Mouse (Mus musculus) left cerebral cortex, postnatal 36 days (tissue): ENCODE data around the gene Ppp3ca. TPM values are rescaled to one million over a fixed set of nuclear protein-coding genes. Genes with fewer than 3 reads are reported as not detected.
"Not testable (repeated sequence)": the region's sequence is repeated elsewhere in the genome, so short reads cannot be mapped to it uniquely, and the experiment has no call there.

Source experiments
- DNase-seq, 2 experiments: peaks; one replicate each; pipeline ENCODE4 v3.0.0; 2021 to 2022; ENCODE audit warnings: low spot score in 2 of 2, mixed read lengths in 1 of 2
- intact Hi-C: fragments of 180-260 bp; cut with DNase I; formaldehyde crosslinking; loops from one replicate; pipeline ENCODE4 v1.15.1; 2025
- total RNA-seq, 2 experiments: library from RNA; stranded (reverse); gene quantifications; 2 replicates each; pipeline ENCODE4 v1.2.3; 2021

Gene Ppp3ca
- total RNA-seq, 2 experiments from 2014 or later = 853 to 913 TPM

DNA sequence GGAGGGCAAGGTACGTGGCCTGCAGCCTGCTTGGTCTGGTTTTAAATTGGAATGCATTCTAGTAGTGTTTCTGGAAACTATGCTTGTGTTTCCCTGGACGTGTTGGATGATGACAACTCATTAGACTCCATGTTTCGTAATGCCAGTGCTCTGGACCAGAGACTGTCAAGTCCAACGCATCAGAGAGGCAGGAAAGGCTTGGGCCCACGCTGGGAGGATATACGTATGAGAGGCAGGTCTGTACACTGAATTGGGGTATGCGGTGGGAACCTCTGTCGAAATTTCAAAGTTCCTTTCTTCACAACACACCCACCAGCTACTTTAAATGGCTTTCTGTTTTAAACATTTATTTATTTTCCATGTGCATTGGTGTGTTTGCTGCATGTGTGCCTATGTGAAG is 12.3 kb downstream of the Ppp3ca start:
- intact Hi-C loops = no loop called here
- no peak for DNase-seq

DNA sequence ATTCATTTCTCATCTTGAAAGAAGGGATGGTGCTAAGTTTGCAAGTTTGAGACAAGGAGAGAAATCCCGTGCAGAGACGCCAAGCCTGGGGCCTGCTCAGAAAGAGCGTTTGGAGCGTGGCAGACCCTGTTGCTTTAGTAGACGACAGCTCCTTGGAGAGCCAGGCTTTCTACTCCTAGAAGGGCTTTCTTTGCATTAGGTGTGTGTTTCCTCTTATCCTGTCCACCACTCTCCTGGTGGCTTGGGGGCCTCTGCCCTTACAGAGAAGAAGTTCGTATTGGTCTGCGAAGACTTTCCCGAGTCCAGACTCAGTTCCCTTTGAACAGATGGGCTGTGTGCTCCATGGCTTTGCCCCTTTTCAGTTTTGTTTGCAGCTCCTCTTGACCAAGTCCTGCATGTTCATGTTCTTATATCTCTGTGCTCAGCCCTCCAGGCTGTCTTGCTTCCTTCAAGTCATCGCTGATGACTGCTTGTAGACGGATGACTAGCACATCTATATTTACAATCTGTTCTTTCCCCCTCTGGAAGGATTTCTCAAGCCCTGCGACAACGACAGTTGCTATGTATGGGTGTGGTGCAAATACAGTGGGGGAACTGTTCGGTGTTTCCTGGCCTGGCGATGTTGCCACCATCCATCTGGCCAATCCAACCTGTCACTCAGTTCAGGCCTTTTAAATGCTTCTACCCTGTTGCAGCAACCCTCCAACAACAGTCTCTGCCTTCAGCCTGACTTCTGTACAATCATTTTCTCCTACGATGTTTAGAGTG is 14.5 kb downstream of the Ppp3ca start:
- no peak for DNase-seq
- intact Hi-C loops = no loop called here

- DNase-seq = no peak
- intact Hi-C loops = no loop called here
Measured at GRCm38 (mm10) chr3:136686429-136686828, 16.5 kb downstream of the Ppp3ca start.

DNA sequence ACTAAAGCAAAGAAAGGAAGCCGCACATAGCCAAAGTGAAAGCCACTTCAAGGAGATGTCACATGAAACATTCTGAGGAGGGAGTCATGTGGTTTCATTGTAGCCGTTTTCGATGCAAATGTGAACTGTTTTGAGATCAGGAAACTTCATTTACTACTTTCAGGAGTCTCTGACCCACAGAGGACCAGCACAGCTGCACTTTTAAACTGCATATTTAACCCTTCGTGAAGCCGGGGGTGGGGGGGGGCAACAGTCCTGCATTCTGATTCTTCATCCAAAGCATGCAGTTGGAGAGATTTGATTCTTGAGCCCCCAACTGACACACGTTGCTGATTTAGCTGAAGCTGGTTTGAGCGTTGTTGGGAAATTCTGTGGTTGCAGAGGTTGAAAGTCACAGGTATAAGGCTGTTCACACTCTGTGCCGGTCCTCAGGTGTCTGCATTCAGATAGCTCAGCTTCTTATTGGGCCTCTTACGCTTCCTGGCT is 18.2 kb downstream of the Ppp3ca start:
- intact Hi-C loops = no loop called here

GRCm38 (mm10) chr3:136689793-136690543 is 20.0 kb downstream of the Ppp3ca start:
- intact Hi-C loops = no loop called here

More for the DNA sequence above, 18.2 kb downstream of the Ppp3ca start:
- no peak for DNase-seq

DNA sequence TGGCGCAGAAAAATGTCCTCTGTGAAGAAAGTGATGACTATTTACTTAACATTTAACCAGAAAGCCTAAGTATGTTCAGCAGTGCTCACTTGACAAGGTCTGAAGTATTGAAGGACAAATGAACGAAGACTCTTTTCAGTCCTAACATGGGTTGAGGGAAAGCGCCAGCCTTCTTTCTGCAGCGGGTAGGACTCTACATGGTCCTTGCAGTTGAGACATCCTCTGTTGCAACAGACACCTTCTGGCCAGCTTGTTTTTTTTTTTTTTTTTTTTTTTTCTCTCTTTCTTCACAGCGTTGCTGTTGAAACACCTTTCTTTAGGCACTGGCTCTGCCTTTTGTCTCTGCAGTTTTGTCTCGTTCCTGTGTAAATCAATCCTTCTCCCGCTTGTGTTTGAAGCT is 22.1 kb downstream of the Ppp3ca start:
- intact Hi-C loops = no loop called here
- DNase-seq = no peak

More at GRCm38 (mm10) chr3:136689793-136690543, 20.0 kb downstream of the Ppp3ca start:
- peak in 1 of 2 experiments; percentile 3 for DNase-seq

- no peak for DNase-seq
- intact Hi-C loops = no loop called here
Measured at GRCm38 (mm10) chr3:136693547-136693946, 23.6 kb downstream of the Ppp3ca start.

DNA sequence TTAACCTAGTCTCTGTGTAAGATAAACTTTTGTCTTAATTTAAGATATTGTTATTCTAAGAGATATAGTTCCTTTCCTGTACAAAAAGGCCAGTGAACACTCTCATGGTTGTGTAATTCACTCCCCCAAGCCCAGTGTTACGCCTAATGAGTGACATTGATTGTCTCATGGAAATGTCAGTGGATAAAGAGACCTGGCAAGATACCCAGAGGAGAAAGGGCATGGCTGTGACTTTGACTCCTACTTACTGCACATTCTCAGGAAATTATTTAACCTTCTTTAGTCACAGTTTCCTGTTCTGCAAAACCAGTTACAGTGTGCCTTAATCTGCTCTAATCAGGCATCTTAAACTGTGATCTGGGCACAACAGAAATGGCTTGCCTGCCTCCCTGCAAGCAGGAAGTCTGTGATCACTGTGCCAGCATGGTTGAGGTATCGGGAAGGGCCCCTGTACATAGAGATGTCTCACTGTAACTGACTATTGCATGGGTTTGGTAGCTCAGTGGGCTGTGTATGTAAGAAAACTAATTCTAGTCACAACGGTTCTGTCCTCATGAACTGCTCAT is 27.8 kb downstream of the Ppp3ca start:
- intact Hi-C loops = no loop called here

GRCm38 (mm10) chr3:136699711-136700110 is 29.8 kb downstream of the Ppp3ca start:
- intact Hi-C loops, DNase-seq: not testable (repeated sequence)

More for the DNA sequence above, 27.8 kb downstream of the Ppp3ca start:
- DNase-seq = no peak

GRCm38 (mm10) chr3:136700447-136701009 is 30.6 kb downstream of the Ppp3ca start:
- DNase-seq = no peak
- intact Hi-C loops = no loop called here

DNA sequence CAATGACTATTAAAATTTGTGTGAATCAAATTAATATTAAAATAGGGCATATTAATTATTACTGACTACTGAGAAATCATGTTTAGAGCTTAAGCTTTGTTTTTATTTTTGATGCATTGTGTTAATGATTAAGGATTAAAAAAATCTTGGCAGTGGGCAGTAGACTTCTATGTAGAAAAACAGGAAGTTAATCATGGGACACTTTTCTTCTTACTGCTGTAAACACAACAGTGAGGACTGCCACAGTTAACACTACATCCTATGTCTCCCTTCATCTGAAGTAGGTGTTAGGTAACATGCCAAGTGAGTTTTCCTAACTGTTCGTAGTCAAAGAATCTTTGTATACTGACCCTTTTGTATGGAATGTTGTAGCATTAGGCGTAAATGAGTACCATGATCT is 32.9 kb downstream of the Ppp3ca start:
- intact Hi-C loops = no loop called here
- no peak for DNase-seq

- no peak for DNase-seq
- intact Hi-C loops = no loop called here
Measured at GRCm38 (mm10) chr3:136704515-136705247, 34.8 kb downstream of the Ppp3ca start.

DNA sequence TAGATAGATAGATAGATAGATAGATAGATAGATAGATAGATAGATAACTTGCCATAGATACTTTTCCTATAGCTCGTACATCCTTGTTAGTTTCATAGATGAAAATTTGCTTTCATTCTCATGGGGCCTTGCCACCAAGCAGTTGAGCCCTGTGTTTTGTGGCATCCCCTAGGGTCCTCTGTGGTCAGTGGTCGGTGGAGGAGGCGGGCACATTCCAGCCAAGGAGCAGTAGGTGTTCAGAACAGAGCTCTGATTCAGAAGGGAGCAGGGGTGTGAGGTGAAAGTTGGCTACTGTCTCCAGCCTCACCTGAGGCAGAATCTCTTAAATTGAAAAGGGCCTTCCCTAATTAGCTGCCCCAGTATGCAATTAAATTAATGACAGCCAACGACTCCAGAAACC is 36.1 kb downstream of the Ppp3ca start:
- intact Hi-C loops = no loop called here
- no peak for DNase-seq

GRCm38 (mm10) chr3:136706771-136707170 is 36.8 kb downstream of the Ppp3ca start:
- intact Hi-C loops = no loop called here
- no peak for DNase-seq

GRCm38 (mm10) chr3:136707222-136708019 is 37.5 kb downstream of the Ppp3ca start:
- no peak for DNase-seq
- intact Hi-C loops = no loop called here

DNA sequence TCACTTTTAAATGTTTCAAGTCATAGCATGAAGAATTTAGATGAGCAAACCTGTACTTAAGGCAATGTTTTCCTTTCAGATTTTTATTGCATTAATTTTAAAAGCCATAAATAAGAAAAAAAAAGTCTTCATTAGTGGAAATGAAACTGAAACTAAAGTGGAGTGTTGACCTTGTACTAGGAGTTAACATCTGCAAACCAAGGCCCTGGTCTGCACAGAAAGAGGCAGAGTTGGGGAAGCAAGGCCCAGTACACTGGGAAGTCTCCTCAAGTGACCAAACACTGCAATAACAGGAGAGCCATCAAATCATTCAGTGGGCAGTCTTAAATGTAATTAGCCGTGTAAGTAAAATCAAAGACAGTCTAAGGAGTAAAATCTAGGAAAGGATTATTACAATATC is 38.3 kb downstream of the Ppp3ca start:
- intact Hi-C loops = no loop called here
- DNase-seq = no peak

DNA sequence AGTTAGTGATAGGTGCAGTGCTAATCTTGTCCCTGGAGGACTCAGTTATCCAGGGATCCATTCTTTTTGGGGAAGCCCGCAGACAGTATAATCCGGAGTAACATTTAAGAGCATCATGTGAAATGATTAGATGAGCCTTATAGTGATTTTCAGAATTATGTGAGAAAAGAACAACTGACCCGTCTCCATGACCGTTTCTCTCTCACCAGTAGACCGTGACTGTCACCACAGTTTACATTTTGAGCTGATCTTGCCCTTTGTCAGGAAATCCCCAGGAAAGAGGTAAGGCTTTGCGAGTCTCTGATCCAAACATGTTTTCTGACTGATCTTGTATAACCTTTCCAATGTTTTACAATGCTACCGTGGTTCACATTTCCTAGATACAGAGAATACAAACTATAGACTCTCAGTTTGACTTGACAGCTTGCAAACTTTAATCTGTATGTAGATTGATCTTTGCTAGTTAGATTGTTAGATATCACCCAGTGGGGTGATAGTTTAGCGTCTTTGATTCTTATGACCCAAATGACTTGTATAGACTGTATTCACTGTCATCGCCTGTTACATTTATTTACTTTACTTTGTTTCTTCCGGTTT is 40.5 kb downstream of the Ppp3ca start:
- intact Hi-C loops = no loop called here
- DNase-seq = no peak

DNA sequence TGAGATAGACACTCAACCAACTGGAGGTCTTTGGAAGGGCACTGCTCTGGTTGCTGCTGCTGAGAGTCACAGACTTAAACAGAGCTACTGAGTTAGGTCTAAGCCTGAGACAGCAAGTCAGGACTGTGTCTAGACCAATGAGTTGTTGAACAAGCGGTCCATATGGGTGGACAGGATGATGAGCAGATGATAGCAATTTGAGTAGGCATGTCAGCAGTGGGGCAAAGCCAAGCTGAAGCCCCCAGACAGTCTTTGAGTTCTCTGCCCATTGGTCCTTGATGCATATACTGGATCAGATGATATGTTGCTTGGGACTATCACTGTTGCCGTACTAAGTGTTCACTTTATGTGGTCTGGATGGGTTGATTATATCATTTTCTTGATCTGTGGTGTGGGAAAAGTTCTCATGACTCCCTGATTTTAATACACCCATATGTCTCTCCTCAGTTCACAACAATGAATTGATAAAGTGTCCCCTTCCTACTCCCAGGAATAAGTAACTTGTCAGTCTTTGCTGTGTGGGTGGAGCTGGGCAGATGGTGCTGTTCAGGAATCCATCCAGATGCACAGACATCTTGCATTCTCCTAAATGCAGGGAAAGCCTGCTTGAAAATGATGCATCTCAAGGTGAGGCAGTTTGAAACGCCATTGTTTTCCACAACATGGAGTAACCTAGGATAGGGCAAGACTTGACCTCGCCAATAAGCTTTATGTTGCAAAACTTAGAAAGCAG is 44.5 kb downstream of the Ppp3ca start:
- DNase-seq = peak in 1 of 2 experiments; percentile 32
- intact Hi-C loops = no loop called here
